Mouse (Mus musculus) ES-E14 (cell line): Measurements from ENCODE around the gene Shc1. TPM values are rescaled to one million over a fixed set of nuclear protein-coding genes. Genes with fewer than 3 reads are reported as not detected.
"Not testable (repeated sequence)": the region's sequence is repeated elsewhere in the genome, so short reads cannot be mapped to it uniquely, and the experiment has no call there.

Experiments
- DNase-seq: peaks from one replicate; pipeline ENCODE4 v3.0.0-alpha.2; 2013; ENCODE audit warnings: low read depth, low spot score
- H3K27ac ChIP-seq: 2 replicates; pipeline ENCODE4 v1.5.1; 2012; ENCODE audit warnings: low read depth, mild to moderate bottlenecking, low read length, moderate library complexity, mixed read lengths; ENCODE audit not compliant: poor library complexity, insufficient read depth, severe bottlenecking
- H3K36me3 ChIP-seq: 2 replicates; pipeline ENCODE4 v1.6.1; 2012; ENCODE audit warnings: mild to moderate bottlenecking, low read length, moderate library complexity, mixed read lengths; ENCODE audit not compliant: control insufficient read depth, poor library complexity, insufficient read depth, severe bottlenecking
- H3K4me1 ChIP-seq, 2 experiments: fragments of 150-350 bp in 1 of 2; sonication (generic) in 1 of 2; 2 replicates each; pipeline ENCODE4 v1.6.1; 2012; ENCODE audit warnings: low read length in 2 of 2, mild to moderate bottlenecking in 1 of 2, mixed read lengths in 1 of 2; ENCODE audit not compliant: control insufficient read depth in 2 of 2, insufficient read depth in 2 of 2, poor library complexity in 1 of 2
- H3K4me3 ChIP-seq, 2 experiments: fragments of 150-350 bp in 1 of 2; sonication (generic) in 1 of 2; 2 replicates each; pipeline ENCODE4 v1.5.1; 2012; ENCODE audit warnings: low read length in 2 of 2, low read depth in 1 of 2, mild to moderate bottlenecking in 1 of 2, mixed read lengths in 1 of 2; ENCODE audit not compliant: insufficient read depth in 1 of 2, poor library complexity in 1 of 2, severe bottlenecking in 1 of 2
- H3K9ac ChIP-seq: 2 replicates; pipeline ENCODE4 v1.6.1; 2012; ENCODE audit warnings: low read depth, mild to moderate bottlenecking, low read length, mixed read lengths; ENCODE audit not compliant: poor library complexity, insufficient read depth, severe bottlenecking
- H3K9me3 ChIP-seq: fragments of 150-350 bp; sonication (generic); 2 replicates; pipeline ENCODE4 v1.6.1; 2012; ENCODE audit warnings: low read depth, mild to moderate bottlenecking, low read length; ENCODE audit not compliant: control insufficient read depth, insufficient read depth
- CHD2 ChIP-seq: IDR thresholded peaks from 2 replicates; pipeline ENCODE4 v1.6.1; 2014; ENCODE audit warnings: mild to moderate bottlenecking, low read depth, low read length, inconsistent platforms
- HCFC1 ChIP-seq: IDR thresholded peaks from 2 replicates; pipeline ENCODE4 v1.6.1; 2012; ENCODE audit warnings: low read length, inconsistent platforms, borderline replicate concordance; ENCODE audit not compliant: insufficient read depth
- MAFK ChIP-seq: IDR thresholded peaks from 2 replicates; pipeline ENCODE4 v1.6.1; 2014; ENCODE audit warnings: mild to moderate bottlenecking, low read depth, low read length, inconsistent platforms; ENCODE audit not compliant: insufficient read depth
- ZC3H11A ChIP-seq: IDR thresholded peaks from 2 replicates; pipeline ENCODE4 v1.6.1; 2012; ENCODE audit warnings: low read depth, mild to moderate bottlenecking, inconsistent platforms, low read length, borderline replicate concordance
- ZNF384 ChIP-seq: IDR thresholded peaks from 2 replicates; pipeline ENCODE4 v1.6.1; 2012; ENCODE audit warnings: low read depth, low read length, inconsistent platforms
- in situ Hi-C, 2 experiments: fragments of 600-800 bp; cut with MboI; formaldehyde crosslinking; loops; one replicate each; pipeline ENCODE4 v1.15.1; 2025; ENCODE audit warnings: low sequenced_read_pairs in 2 of 2, inconsistent platforms in 1 of 2; ENCODE audit not compliant: unreplicated experiment in 2 of 2
- total RNA-seq: library from RNA; depleted of rRNA; stranded (reverse); fragments of 300-350 nt; gene quantifications from 2 replicates; pipeline ENCODE4 v1.2.3, GENCODE M21; 2012

Shc1 gene
- total RNA-seq, 1 experiment: 72.0 TPM

- Histone ChIP-seq H3K36me3 (peaks cover 37% of the 10 kb centered on the region), H3K4me1 (peaks cover 13 to 23% of the 10 kb centered on the region in 2 experiments), H3K4me3 (no peak overlapping the region), H3K9me3 (no peaks in the 10 kb centered on the region), H3K9ac (no peak overlapping the region), H3K27ac (no peak overlapping the region)
- TF ChIP-seq ZC3H11A (no peak), ZNF384 (no peak), HCFC1 (no peak), CHD2 (no peak), MAFK (no peak)
- in situ Hi-C loops: no loop called here
- no peak for DNase-seq
Measured at GRCm38 (mm10) chr3:89425876-89426275, 7.6 kb downstream of the Shc1 start.

GRCm38 (mm10) chr3:89429021-89429420 lies 10.8 kb downstream of the Shc1 start:
- H3K4me3 ChIP-seq, H3K9ac ChIP-seq, in situ Hi-C loops, DNase-seq, H3K9me3 ChIP-seq, H3K27ac ChIP-seq: not testable (repeated sequence)
- H3K4me1 ChIP-seq: peaks cover 9 to 23% of the 10 kb centered on the region in 2 experiments; a peak in 3 of 4 replicates
- peaks cover 47% of the 10 kb centered on the region for H3K36me3 ChIP-seq

DNA sequence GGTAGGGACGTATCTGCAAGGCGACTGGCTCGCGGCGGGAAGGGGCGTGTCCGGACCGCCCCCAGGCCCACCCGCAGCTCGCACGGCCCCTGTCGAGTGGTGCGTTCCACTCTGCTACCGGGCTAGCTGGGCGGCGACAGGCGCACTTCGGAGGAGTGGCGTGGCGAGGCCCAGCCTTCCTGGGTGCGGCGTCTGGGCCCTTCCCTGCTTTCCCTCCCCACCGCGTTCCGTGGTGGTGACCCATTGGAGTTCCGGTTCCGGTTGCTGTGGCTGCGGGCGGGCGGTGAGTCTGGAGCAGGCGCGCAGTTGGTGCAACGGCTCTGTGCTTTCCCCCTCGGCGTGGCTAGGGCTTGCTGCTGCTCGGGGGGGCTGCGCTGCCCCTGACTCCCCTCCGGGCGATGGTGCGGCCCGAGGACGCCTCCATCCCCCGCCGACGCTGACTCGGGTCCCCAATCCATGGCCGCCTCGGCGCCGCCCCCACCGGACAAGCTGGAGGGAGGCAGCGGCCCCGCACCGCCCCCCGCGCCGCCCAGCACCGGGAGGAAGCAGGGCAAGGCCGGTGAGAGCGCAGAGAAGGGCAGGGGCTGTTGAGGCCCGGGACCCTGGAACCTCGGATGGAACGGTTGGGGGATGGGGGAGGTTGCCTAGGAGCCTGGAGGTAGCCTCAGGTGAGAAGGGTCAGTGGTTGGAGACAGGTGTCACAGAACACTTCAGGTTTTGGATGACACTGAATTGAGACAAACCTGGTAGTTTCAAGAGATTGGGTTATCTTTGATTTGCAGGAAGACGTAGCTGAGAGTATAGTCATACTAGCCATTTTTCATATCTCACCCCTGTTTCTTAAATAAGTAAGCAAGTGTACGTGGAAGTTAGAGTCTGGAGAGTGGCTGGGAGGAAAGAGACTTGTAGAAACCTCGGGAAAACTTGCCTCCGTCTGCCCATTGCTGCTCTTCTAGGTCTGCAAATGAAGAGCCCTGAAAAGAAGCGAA lies 12.2 kb downstream of the Shc1 start, which contains the start of gene Pygo2:
Gene Pygo2, plus strand, starts transcription at position 44 of the 989 bp plus-strand sequence.
- H3K36me3 ChIP-seq: peaks cover 36% of the 10 kb centered on the region
- in situ Hi-C loops: no loop called here
- 0 out of 2 replicates have a peak, but pooled peaks have one; percentile 49 for TF ChIP-seq HCFC1
- no peak for TF ChIP-seq ZNF384

DNA sequence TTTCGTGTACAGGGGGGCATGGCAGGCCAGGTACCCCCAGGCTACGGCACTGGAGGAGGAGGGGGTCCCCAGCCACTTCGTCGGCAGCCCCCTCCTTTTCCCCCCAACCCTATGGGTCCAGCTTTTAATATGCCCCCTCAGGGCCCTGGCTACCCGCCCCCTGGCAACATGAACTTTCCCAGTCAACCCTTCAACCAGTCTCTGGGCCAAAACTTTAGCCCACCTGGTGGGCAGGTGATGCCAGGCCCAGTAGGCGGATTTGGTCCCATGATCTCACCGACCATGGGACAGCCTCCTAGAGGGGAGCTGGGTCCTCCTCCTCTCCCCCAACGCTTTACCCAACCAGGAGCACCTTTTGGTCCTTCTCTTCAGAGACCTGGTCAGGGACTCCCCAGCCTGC lies 14.4 kb downstream of the Shc1 start:
- Histone ChIP-seq H3K9me3 (no peaks in the 10 kb centered on the region), H3K36me3 (peaks cover 21% of the 10 kb centered on the region), H3K4me3 (no peak overlapping the region; a peak in 1 of 4 replicates), H3K9ac (no peak overlapping the region), H3K27ac (no peak overlapping the region), H3K4me1 (peaks cover 3 to 25% of the 10 kb centered on the region in 2 experiments; a peak in 2 of 4 replicates)
- in situ Hi-C loops: no loop called here
- DNase-seq: no peak
- no peak for TF ChIP-seq CHD2
- TF ChIP-seq ZNF384: no peak
- TF ChIP-seq MAFK: no peak
- no peak for TF ChIP-seq ZC3H11A
- no peak for TF ChIP-seq HCFC1

More for the DNA sequence above, 12.2 kb downstream of the Shc1 start, which contains the start of gene Pygo2:
- Histone ChIP-seq H3K9me3 (no peaks in the 10 kb centered on the region), H3K4me3 (peak within 1 kb of the TSS; percentile 76 to 91), H3K27ac (peak within 1 kb of the TSS; percentile 76), H3K4me1 (peaks cover 0 to 16% of the 10 kb centered on the region in 2 experiments; a peak in 2 of 4 replicates), H3K9ac (peak within 1 kb of the TSS; percentile 88)
- peak; percentile 91 for DNase-seq
